21 mouse cellular contexts compared by ENCODE assay signal in genomic region chr2:70776744-70777143, GRCm38 (mm10). TPM values are rescaled to one million over a fixed set of nuclear protein-coding genes. Genes with fewer than 3 reads are reported as not detected.
DNase-seq lines count a peak whose midpoint lies in the region; ATAC-seq and TF ChIP-seq lines count a peak whose summit lies in the region.
"Had no signal": no experiment of that assay in that cellular context is flagged by ENCODE, and none has a peak within 500 bp of the region (broad histone marks: within the 10 kb centered on the region; RNA-seq: fewer than 3 reads in every experiment).

No protein-coding gene starts in this region.

- peaks cover 13% of the 10 kb centered on the region for H3K79me2 ChIP-seq in liver, adult 2 months (ENCODE audit: control insufficient read depth, insufficient read depth, low read length)

- no peak for TF ChIP-seq EP300 in lung, postnatal 0 days (IDR thresholded peaks at IDR 0.05)
- no peak for TF ChIP-seq EP300 in stomach, postnatal 0 days (optimal IDR thresholded peaks at IDR 0.05)

- H3K4me2 ChIP-seq in liver, embryonic 12.5 days: no peak overlapping the region
- H3K4me2 ChIP-seq in lung, postnatal 0 days (replicated peaks; ENCODE audit: low read depth, low read length): no peak overlapping the region
- no peak overlapping the region for H3K4me2 ChIP-seq in stomach, postnatal 0 days (replicated peaks; ENCODE audit: low read depth)
- no peak overlapping the region for H3K4me2 ChIP-seq in hindbrain, embryonic 13.5 days
- H3K4me2 ChIP-seq: embryonic facial prominence, embryonic 12.5 days; forebrain, embryonic 13.5 days; forebrain, embryonic 15.5 days had no signal

- no peak overlapping the region for H3K27ac ChIP-seq in liver, adult 2 months (replicated peaks; ENCODE audit: insufficient read depth, low read depth, low read length)
- no peak overlapping the region for H3K27ac ChIP-seq in liver, embryonic 12.5 days
- H3K27ac ChIP-seq in lung, postnatal 0 days (ENCODE audit: low read length): no peak overlapping the region
- H3K27ac ChIP-seq in stomach, postnatal 0 days (replicated peaks): no peak overlapping the region
- H3K27ac ChIP-seq in hindbrain, embryonic 13.5 days: no peak overlapping the region
- H3K27ac ChIP-seq: embryonic facial prominence, embryonic 10.5 days; embryonic facial prominence, embryonic 12.5 days; forebrain, embryonic 13.5 days; forebrain, embryonic 15.5 days had no signal

- no peak overlapping the region for H3K4me3 ChIP-seq in liver, adult 2 months (ENCODE audit: insufficient read depth, low read depth, low read length)
- H3K4me3 ChIP-seq in liver, embryonic 12.5 days: no peak overlapping the region
- no peak overlapping the region for H3K4me3 ChIP-seq in lung, postnatal 0 days (ENCODE audit: low read depth, low read length)
- H3K4me3 ChIP-seq in stomach, postnatal 0 days (ENCODE audit: low read depth, low read length): no peak overlapping the region
- H3K4me3 ChIP-seq in hindbrain, embryonic 13.5 days: no peak overlapping the region
- H3K4me3 ChIP-seq: embryonic facial prominence, embryonic 10.5 days; embryonic facial prominence, embryonic 12.5 days; forebrain, embryonic 13.5 days; forebrain, embryonic 15.5 days had no signal

- no peaks in the 10 kb centered on the region for H3K27me3 ChIP-seq in liver, adult 2 months (ENCODE audit: control insufficient read depth, insufficient read depth, low read length)
- H3K27me3 ChIP-seq in liver, embryonic 12.5 days (replicated peaks): no peaks in the 10 kb centered on the region
- no peaks in the 10 kb centered on the region for H3K27me3 ChIP-seq in lung, postnatal 0 days (replicated peaks; ENCODE audit: insufficient read depth, low read length)
- no peaks in the 10 kb centered on the region for H3K27me3 ChIP-seq in stomach, postnatal 0 days (ENCODE audit: control insufficient read depth, insufficient read depth, low read length)
- H3K27me3 ChIP-seq in hindbrain, embryonic 13.5 days: no peaks in the 10 kb centered on the region
- H3K27me3 ChIP-seq: embryonic facial prominence, embryonic 12.5 days; forebrain, embryonic 13.5 days; forebrain, embryonic 15.5 days; Patski had no signal

- WGBS in liver, adult 2 months: 21% methylated on average over 2 of the region's 2 CpGs
- WGBS in liver, embryonic 12.5 days (ENCODE audit: insufficient replicate concordance): 62% methylated on average over 2 of the region's 2 CpGs
- 66% methylated on average over 2 of the region's 2 CpGs for WGBS in lung, postnatal 0 days
- 50% methylated on average over 2 of the region's 2 CpGs for WGBS in stomach, postnatal 0 days
- WGBS in hindbrain, embryonic 13.5 days: 70% methylated on average over 2 of the region's 2 CpGs

- TF ChIP-seq CTCF in liver, adult 2 months (IDR thresholded peaks at IDR 0.05; ENCODE audit: low read depth, low read length): no peak
- TF ChIP-seq CTCF in lung, postnatal 0 days (IDR thresholded peaks at IDR 0.05): no peak
- no peak for TF ChIP-seq CTCF in stomach, postnatal 0 days (IDR thresholded peaks at IDR 0.05; ENCODE audit: low read depth)

- peaks cover 2% of the 10 kb centered on the region; the same call in 1 of the 2 replicates for H3K36me3 ChIP-seq in liver, adult 2 months (ENCODE audit: control insufficient read depth, insufficient read depth, low read length)
- peaks cover 40% of the 10 kb centered on the region for H3K36me3 ChIP-seq in liver, embryonic 12.5 days
- no peaks in the 10 kb centered on the region for H3K36me3 ChIP-seq in lung, postnatal 0 days (ENCODE audit: insufficient read depth, low read length)
- H3K36me3 ChIP-seq in stomach, postnatal 0 days (ENCODE audit: control insufficient read depth, insufficient read depth, low read length): no peaks in the 10 kb centered on the region
- no peaks in the 10 kb centered on the region for H3K36me3 ChIP-seq in hindbrain, embryonic 13.5 days
- H3K36me3 ChIP-seq: embryonic facial prominence, embryonic 12.5 days; forebrain, embryonic 15.5 days had no signal

- no peak for ATAC-seq in liver, embryonic 12.5 days
- ATAC-seq in lung, postnatal 0 days: no peak
- peak; percentile 91 for ATAC-seq in stomach, postnatal 0 days (ENCODE audit: low FRiP score, low TSS enrichment)
- no peak for ATAC-seq in hindbrain, embryonic 13.5 days (ENCODE audit: low FRiP score)
- ATAC-seq: activated CD4-positive, CD25-positive, alpha-beta regulatory T cell, adult 4 months; forebrain, embryonic 13.5 days; forebrain, embryonic 15.5 days; Patski had no signal

- peaks cover 5% of the 10 kb centered on the region; the same call in 1 of the 2 replicates for H3K4me1 ChIP-seq in liver, adult 2 months (ENCODE audit: control insufficient read depth, insufficient read depth, low read length)
- peaks cover 21% of the 10 kb centered on the region for H3K4me1 ChIP-seq in liver, embryonic 12.5 days
- H3K4me1 ChIP-seq in lung, postnatal 0 days (ENCODE audit: insufficient read depth, low read depth, low read length): no peaks in the 10 kb centered on the region
- no peaks in the 10 kb centered on the region for H3K4me1 ChIP-seq in stomach, postnatal 0 days (replicated peaks; ENCODE audit: control insufficient read depth, insufficient read depth)
- peaks cover 7% of the 10 kb centered on the region; the same call in 1 of the 2 replicates for H3K4me1 ChIP-seq in hindbrain, embryonic 13.5 days (replicated peaks)
- H3K4me1 ChIP-seq: forebrain, embryonic 15.5 days had no signal

- no peak overlapping the region for H3K9ac ChIP-seq in liver, adult 2 months (ENCODE audit: low read depth, low read length)
- no peak overlapping the region for H3K9ac ChIP-seq in liver, embryonic 12.5 days
- H3K9ac ChIP-seq in lung, postnatal 0 days (replicated peaks; ENCODE audit: low read depth): no peak overlapping the region
- no peak overlapping the region for H3K9ac ChIP-seq in stomach, postnatal 0 days (ENCODE audit: low read length)
- H3K9ac ChIP-seq in hindbrain, embryonic 13.5 days: no peak overlapping the region
- H3K9ac ChIP-seq: embryonic facial prominence, embryonic 12.5 days; forebrain, embryonic 13.5 days; forebrain, embryonic 15.5 days had no signal

- H3K9me3 ChIP-seq in liver, embryonic 12.5 days (replicated peaks): no peaks in the 10 kb centered on the region
- H3K9me3 ChIP-seq in lung, postnatal 0 days (ENCODE audit: low read length): no peaks in the 10 kb centered on the region
- H3K9me3 ChIP-seq in stomach, postnatal 0 days (ENCODE audit: control insufficient read depth, low read length): no peaks in the 10 kb centered on the region
- H3K9me3 ChIP-seq in hindbrain, embryonic 13.5 days: no peaks in the 10 kb centered on the region
- H3K9me3 ChIP-seq: embryonic facial prominence, embryonic 10.5 days; embryonic facial prominence, embryonic 12.5 days; forebrain, embryonic 13.5 days; forebrain, embryonic 15.5 days had no signal

- DNase-seq in liver, adult 2 months (ENCODE audit: extremely low read depth, low read depth, low spot score): peak; percentile 63
- peak; percentile 6 for DNase-seq in lung, postnatal 0 days (ENCODE audit: low spot score)
- DNase-seq in lung, postnatal 10 days: no peak
- peak; percentile 41 for DNase-seq in 416B (ENCODE audit: low read depth)
- DNase-seq in stomach, postnatal 0 days (ENCODE audit: low spot score): no peak
- DNase-seq: adrenal gland, adult 8-10 months; adrenal gland, postnatal 14 days; adrenal gland, postnatal 36 days; cerebellum, adult 11-12 months; cerebellum, adult 2 months; cerebellum, adult 9-10 months; cerebellum, postnatal 10 days; cerebellum, postnatal 25 days had no signal

- no peak for TF ChIP-seq POLR2A in liver, adult 2 months (IDR thresholded peaks at IDR 0.05; ENCODE audit: extremely low read depth, insufficient read depth, low read length)

RNA-seq across cellular contexts. Expression of gene Tlk1, which starts 48.8 kb away (rescaled TPM):
- total RNA-seq in liver, adult 2 months (2014; rRNA removed): 21.4 and 22.6 TPM in 2 replicates
- polyA plus RNA-seq in liver, adult 2 months (2012; rRNA removed): 5.6 and 6.2 TPM in 2 replicates
- polyA plus RNA-seq in liver, embryonic 12.5 days (2016; fragmentation: Nextera tagmentation; extraction: Ambion mirVana): 53.9 and 57.4 TPM in 2 replicates
- polyA plus RNA-seq in lung, postnatal 0 days (2015; fragmentation: Nextera tagmentation; extraction: Ambion mirVana): 23.7 and 27.8 TPM in 2 replicates
- polyA plus RNA-seq in stomach, postnatal 0 days (2015; fragmentation: Nextera tagmentation; extraction: Ambion mirVana): 26.0 and 26.7 TPM in 2 replicates
- 22.2 and 23.8 TPM in 2 replicates for polyA plus RNA-seq in hindbrain, embryonic 13.5 days (2015; fragmentation: Nextera tagmentation; extraction: Ambion mirVana)

Comparison
In these comparisons a context has a peak if more than half of its experiments do, and no peak if none do; other contexts are left out.
1. DNase-seq: peak in liver, adult 2 months (single experiment), lung, postnatal 0 days (single experiment) and 416B (single experiment); none in lung, postnatal 10 days (single experiment) and stomach, postnatal 0 days (single experiment).